Mouse (Mus musculus): ENCODE measurements around the gene Izumo1.

- TF ChIP-seq CTCF (IDR thresholded peaks at IDR 0.05; ENCODE audit: insufficient read depth, low read depth, low read length) (no peak), POLR2A (IDR thresholded peaks at IDR 0.05; ENCODE audit: insufficient read depth, low read depth, low read length) (no peak)
Measured at GRCm38 (mm10) chr7:45571966-45572365, 49.6 kb upstream of the Izumo1 start.

All from olfactory bulb, adult 2 months (tissue).